Mouse (Mus musculus): ENCODE measurements around the gene Spsb3.

DNA sequence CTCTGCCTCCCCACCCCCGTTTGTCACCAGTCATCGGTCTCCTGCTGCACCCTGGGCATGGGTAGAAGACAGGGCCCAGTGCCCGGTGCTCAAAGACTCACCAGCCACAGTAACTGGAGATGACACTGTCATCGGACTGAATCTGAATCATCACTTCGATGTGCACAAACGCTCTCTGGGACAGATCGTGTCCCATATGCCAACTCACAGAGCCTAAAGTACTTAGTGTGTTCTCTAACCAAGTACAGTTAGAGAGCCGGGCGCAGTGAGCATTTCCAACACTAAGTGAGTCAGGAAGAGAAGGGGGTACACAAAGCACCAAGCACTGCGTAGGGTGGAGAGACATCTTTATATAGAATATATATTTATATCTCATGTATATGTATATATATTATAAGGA lies 18.5 kb upstream of the Spsb3 start:
- TF ChIP-seq CTCF (IDR thresholded peaks at IDR 0.05; ENCODE audit: control insufficient read depth, insufficient read depth, low read length), result no peak
- no peak for TF ChIP-seq POLR2A (IDR thresholded peaks at IDR 0.05; ENCODE audit: borderline replicate concordance, control insufficient read depth, low read depth, low read length)

Data from bone marrow, adult 2 months (tissue).